Mouse (Mus musculus) CD4-positive naive resting alpha-beta T cell, adult 57 days (primary cell): ENCODE results near the gene Mmp23. TPM values are rescaled to one million over a fixed set of nuclear protein-coding genes. Genes with fewer than 3 reads are reported as not detected.

Experiments
- total RNA-seq: library from RNA; stranded (reverse); gene quantifications from one replicate; pipeline ENCODE4 v1.2.4, GENCODE M21; 2023

Mmp23 gene
- 0.71 TPM for total RNA-seq

DNA sequence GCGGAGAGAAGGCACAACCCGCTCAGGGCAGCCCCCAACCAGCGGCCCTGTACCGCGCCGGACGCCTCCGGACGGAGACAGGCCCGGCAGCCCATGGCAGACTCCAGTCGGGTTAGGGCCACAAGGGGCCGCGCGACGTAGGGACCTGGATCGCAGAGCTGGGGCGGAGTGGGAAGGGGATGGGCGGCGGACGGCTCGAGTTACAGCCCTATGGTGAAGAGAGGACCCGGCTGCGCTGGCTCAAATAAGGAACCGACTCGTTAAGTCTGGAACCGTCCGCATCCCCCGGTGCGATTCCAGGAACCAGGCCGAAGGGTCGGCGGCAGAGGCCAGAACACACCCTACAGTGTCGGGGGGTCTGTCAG, at the start of gene Mmp23:
Mmp23 (minus strand) TSS at position 299 of the 365 bp plus-strand sequence.

DNA sequence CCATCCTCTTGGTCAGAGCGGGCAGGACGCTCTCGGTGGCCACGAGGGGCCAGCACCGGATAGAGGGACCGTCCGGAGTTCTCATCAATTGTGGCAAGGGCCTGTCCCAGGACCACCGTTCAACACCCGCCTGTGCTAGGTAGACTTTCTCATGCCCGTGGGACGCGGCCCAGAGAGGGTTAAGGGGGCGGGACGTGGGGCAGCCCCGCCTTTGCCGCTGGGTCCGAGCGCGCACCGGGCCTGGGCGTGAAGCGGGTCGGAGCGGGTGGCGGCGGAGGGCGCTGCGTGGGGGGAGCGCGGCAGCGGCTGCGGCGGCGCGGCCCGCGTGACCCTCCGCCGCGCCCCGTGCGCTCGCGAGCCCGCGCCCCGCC, 40.9 kb upstream of the Mmp23 start, which contains the start of gene Fndc10:
Fndc10 (plus strand) TSS at position 232 of the 371 bp plus-strand sequence.

DNA sequence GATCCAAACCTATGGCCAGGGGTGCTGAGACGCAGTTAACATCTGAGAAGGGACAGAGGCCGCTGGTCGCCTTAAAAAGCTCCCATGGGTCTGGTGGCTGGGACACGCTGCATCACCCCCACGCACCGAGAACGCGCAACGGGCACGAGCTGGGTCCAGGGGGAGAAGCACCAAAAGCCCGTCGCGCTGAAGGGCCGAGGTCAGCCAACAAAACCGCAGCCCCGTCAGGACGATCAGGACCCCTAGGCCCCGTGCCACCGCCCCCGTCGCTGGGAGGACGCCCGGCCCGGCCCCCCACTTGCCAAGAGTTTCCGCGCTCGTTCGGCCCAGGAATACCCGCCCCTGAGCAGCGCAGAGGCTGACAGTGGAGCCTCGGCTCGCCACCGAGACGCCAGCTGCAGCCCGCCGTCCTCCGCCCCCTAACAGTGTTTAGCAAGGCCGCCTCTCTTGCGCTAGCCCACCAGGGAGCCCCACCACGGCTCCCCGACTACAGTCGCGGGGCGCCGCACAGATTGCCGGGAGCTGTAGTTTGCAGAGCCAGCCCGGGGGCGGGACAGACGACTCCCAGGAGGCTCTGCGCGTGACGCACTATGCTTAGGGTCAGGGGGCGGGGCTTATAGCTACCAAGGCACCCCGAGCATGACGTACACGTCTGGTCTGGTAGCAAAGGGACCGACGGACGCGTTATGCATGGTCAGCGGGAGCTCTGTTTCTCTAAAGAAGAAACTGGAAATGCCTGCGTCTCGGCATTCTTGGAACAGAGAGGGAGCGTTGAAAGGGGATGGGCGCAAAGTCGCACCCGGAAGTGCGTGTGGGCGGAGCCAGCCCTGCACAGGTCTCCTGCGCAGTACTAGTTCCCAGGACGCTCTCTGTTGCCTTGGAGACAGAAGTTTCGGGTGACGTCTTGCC, 15.8 kb upstream of the Mmp23 start, which contains the start of gene Mib2:
Mib2 (minus strand) TSS at position 510 of the 909 bp plus-strand sequence.

DNA sequence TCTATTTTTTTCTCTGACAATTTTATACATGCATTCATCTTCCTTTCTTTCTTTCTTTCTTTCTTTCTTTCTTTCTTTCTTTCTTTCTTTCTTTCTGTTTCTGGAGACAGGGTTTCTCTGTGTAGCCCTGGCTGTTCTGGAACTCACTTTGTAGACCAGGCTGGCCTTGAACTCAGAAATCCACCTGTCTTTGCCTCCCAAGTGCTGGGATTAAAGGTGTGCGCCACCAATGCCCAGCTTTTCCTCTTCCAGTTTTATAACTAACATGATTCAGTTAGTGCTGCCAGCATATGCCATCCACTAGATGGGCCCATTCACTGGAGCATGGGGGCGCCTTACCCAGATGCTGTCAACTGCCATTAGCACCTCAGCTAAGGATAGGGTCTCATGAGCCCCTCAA, 7.9 kb downstream of the Mmp23 start, which contains the start of gene Gm10563:
Gm10563 (minus strand) TSS at position 101 of the 400 bp plus-strand sequence.

DNA sequence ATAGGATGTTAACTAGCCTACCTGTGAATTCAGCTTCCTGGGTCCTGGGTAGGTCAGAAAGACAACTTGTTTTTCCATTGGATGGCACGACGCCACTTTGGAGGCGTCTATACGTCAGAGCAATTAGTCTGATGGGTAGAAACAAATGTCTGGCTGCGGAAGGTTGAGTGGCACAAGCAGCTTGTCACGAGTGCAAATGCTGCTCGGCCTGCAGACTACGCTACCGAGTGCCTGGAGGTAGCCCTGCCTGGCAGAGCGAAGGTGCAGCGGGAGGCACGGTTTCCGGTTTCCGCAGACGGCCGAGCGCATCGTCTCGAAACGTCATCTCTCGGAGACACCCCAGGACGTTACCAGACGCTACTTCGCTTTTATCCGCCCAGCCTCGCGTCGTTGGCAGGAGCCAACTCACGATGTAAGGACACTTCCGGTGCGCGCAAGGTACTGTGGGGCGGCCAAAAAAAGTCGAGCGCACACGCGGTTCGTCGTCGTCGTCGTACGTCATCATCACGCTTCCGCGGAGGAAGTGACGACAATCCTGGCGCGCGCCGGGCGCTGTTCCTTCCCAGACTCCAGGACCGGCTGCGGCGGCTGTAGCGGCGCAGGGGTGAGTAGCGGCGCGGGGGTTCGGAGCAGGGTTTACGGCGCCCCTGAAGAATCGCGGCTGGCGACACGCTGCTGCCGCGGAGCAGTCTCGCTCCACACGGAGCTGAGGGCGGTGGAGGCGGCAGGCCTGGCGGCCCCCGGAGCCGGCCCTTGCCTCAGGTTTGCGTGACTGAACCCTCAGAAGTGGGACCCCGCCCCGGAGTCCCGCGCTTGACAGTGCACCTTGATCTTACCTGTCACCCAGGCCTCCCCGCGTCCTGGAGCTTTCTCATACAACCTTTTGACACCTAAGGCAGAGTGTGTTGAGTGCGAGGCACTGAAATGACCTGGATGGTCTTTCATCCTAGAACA, 28.6 kb downstream of the Mmp23 start, which contains the start of gene Cdk11b:
Cdk11b (plus strand) TSS at position 517 of the 954 bp plus-strand sequence.

DNA sequence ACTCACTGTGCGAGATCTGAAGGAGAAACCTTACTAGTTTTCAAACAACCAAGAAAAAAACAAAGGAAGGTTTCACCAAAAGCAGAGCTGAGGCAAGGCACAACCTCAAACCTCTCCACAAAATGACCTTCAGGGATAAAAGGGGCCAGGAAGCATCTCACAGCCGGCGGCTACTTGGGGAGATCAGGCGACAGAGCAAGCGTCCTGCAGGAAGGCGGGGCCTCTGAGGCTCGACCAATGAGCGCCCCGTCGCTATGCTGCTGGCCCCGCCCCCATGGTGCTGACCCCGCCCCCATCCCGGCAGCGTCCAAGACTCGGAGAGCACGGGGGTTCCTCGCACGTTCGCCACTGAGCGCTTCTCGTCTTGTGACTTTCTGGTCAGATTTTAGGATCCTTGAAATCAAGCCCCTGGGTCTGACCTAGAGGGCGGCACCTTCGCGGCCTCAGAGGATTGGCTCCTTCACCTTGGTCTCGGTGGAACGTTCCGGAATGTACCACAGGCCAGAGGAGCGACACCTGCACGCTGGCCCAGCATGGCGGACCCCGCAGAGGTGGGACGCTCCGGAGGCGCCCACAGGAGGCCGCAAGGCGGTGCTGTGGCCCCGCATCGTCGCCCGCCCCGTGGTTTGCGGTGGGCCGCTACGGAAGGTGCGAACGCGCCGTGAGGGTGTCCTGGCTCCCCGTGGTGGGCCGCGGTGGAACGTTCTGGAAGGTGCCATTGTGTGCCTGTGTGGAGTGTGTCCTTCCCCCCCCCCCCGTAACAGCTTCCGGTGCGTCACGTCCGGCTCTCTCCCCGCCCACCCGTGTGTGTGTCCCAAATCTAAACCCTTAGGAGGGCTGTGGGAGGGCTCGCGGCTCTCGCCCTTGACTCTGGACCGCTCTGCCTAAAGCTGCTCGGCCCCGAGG, 51.8 kb downstream of the Mmp23 start, which contains the start of gene Slc35e2:
Slc35e2 (plus strand) TSS at position 326 of the 906 bp plus-strand sequence.

Other genes starting within 250 kb of the Mmp23 start
- 1.1 TPM for gene Cfap74, start 244.2 kb downstream of the Mmp23 start, total RNA-seq
- gene Tmem52, start 184.3 kb downstream of the Mmp23 start, total RNA-seq, result not detected
- 256 TPM for gene Gnb1, start 162.0 kb downstream of the Mmp23 start, total RNA-seq
- gene Nadk, start 91.0 kb downstream of the Mmp23 start, total RNA-seq, result 54.8 TPM
- gene Slc35e2, start 52.0 kb downstream of the Mmp23 start, total RNA-seq, result 32.4 TPM
- 164 TPM for gene Cdk11b, start 28.5 kb downstream of the Mmp23 start, total RNA-seq
- gene Gm10563, start 8.0 kb downstream of the Mmp23 start, total RNA-seq, result not detected
- gene Mib2, start 15.8 kb upstream of the Mmp23 start, total RNA-seq, result 47.1 TPM
- 10.1 TPM for gene Fndc10, start 41.0 kb upstream of the Mmp23 start, total RNA-seq
- 79.3 TPM for gene Ssu72, start 51.4 kb upstream of the Mmp23 start, total RNA-seq
- 1.0 TPM for gene Tmem240, start 81.4 kb upstream of the Mmp23 start, total RNA-seq
- gene Atad3a, start 107.7 kb upstream of the Mmp23 start, total RNA-seq, result 54.1 TPM
- not detected for gene Vwa1, start 121.3 kb upstream of the Mmp23 start, total RNA-seq
- not detected for gene Tmem88b, start 132.5 kb upstream of the Mmp23 start, total RNA-seq
- not detected for gene Ankrd65, start 137.1 kb upstream of the Mmp23 start, total RNA-seq
- 39.3 TPM for gene Mrpl20, start 149.5 kb upstream of the Mmp23 start, total RNA-seq
- gene Ccnl2, start 159.1 kb upstream of the Mmp23 start, total RNA-seq, result 235 TPM
- gene Aurkaip1, start 177.9 kb upstream of the Mmp23 start, total RNA-seq, result 99.7 TPM
- 8.3 TPM for gene Mxra8, start 186.3 kb upstream of the Mmp23 start, total RNA-seq
- gene Dvl1, start 194.0 kb upstream of the Mmp23 start, total RNA-seq, result 78.7 TPM
- gene Tas1r3, start 210.0 kb upstream of the Mmp23 start, total RNA-seq, result 1.6 TPM
- 11.3 TPM for gene Cptp, start 216.1 kb upstream of the Mmp23 start, total RNA-seq
- gene Ints11, start 216.2 kb upstream of the Mmp23 start, total RNA-seq, result 68.1 TPM
- gene Pusl1, start 238.4 kb upstream of the Mmp23 start, total RNA-seq, result 35.7 TPM
- gene Acap3, start 238.4 kb upstream of the Mmp23 start, total RNA-seq, result 61.9 TPM